Mouse (Mus musculus): ENCODE measurements around the gene Grin2a.

Gene Grin2a

DNA sequence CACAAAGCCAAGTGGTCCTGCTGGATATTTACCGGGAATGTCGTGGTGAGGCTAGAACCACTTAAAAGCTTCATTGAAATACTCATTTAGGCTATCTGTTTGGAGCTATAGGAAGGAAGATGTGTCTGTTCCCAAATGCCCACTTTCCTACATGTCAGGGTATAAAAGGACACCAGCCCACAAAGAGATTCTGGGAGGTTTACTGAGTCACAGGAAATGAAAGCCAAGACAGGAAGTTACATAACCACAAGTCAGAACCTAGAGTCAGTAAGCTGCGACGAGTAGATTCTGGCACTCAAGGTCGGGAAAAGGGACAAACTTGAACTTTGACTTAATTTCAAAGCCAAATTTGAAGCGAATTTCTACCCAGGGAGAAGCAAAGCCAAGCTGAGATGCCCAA, 30.9 kb downstream of the Grin2a start:
- no peak for DNase-seq (ENCODE audit: low read depth)

GRCm38 (mm10) chr16:9962482-9962881, 32.9 kb downstream of the Grin2a start:
- DNase-seq (ENCODE audit: low read depth): no peak

DNA sequence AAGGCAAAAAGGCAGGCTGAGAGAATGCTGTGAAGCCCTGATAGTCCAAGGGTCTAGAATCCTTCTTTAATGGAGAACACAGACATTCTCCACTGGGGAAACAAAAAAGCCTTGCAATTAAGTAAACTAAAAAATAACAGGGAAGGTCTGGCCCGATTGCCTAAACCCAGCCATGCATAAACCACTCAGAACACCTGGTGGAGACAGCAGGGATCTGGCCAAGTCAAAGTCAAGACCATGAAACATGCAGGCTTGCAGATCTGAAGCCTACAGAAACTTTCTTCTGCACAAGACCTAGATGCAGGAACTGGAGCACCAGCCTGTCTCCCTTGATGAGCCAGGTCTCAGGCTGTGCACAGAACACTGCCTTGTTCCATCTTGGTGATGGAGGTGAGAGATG, 36.0 kb downstream of the Grin2a start:
- no peak for DNase-seq (ENCODE audit: low read depth)

DNA sequence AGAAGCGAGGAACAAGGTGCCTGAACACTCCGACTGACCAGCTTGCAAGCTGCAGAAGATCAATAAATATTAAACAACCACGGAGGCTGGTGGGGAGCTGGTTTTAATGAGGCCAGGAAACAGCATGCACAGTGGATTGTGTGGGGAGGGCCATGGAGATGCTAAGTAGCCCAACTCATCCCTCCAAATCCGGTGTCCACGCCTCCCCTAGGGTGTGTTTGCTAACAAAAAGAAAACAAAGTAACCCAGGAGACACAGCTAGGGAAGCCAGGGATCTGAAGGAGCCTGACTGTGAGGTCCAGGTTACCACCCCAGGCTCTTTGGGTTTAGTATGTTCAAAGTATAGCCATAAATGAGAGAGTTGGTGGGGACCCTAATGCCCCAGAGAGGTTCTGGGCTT, 41.1 kb downstream of the Grin2a start:
- DNase-seq (ENCODE audit: low read depth): no peak

DNA sequence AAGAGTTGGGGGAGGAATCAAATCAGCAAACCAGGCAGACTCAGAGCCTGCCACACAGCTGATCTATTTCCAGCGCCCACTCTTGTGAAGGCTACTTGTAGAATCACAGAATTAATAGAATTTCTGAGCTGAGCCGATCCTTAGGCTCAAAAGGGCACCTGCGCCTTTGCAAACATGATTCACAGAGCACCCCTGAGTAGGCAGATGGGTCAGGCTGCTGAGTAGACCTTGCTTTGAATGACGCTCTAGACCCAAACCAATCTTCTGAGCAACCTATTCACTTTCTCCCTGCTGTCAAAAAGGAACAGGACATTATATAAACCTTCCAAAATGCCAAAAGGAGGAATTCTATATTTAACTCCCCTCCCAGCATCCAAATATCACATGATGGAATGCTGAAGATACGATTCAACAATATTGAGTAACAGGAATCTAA, 41.9 kb downstream of the Grin2a start:
- no peak for DNase-seq (ENCODE audit: low read depth)

DNA sequence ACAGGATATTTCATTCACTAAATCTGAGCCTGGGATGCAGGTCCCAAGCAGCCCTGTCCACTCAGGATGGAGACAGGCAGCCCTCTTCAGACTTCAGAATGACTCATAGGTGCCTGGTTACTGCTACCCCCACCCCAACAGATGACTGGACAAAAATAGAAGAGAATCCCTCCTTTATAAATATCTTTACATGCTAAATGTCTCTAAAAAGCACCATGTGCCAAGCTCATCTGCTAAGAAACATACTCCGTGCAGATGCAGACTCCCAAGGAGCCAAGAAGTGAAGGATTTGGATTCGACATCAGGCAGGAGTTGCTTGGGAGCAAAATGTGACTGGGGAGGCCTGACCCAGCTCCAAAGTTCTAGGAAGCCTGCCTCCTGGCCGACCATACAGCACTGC, 46.1 kb downstream of the Grin2a start:
- no peak for DNase-seq (ENCODE audit: low read depth)

DNA sequence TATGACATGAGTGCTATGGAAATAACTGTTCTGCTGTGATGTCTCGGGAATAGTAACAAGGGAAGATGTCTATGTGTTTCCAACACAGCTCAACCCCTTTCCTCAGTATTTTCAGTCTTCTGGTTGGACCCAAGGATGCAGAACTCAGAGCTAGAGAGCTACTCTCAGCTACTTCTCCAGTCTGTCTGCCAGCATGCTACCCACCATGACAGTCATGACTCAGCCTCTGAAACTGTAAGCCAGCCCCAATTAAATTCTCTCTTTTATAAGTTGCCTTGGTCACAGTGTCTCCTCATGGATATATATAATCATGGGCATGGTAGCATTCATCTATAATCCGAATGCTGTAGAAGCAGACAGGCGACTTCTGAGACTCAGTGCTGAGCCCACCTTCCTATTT, 47.9 kb downstream of the Grin2a start:
- no peak for DNase-seq (ENCODE audit: low read depth)

DNA sequence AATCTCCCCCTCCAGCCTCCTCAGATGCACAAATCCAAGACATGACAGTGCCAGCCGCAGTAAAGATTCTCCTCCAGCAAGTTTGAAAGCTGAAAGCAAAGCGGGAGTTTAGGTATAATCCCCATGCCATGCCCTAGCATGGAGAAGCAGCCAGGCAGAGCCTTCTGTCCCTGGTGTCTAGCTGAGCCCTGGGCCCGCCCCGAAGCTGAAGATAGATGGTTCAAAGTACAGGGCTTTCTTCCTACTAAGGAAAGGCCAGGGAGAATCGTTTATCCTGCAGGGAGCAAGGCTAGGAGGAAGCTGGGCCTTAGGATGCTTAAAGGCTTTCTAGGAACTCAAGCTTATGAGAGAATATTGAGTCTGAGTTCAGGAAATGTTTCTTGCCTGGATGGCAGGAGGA, 50.5 kb downstream of the Grin2a start:
- no peak for DNase-seq (ENCODE audit: low read depth)

GRCm38 (mm10) chr16:9941306-9941930, 53.9 kb downstream of the Grin2a start:
- no peak for DNase-seq (ENCODE audit: low read depth)

DNA sequence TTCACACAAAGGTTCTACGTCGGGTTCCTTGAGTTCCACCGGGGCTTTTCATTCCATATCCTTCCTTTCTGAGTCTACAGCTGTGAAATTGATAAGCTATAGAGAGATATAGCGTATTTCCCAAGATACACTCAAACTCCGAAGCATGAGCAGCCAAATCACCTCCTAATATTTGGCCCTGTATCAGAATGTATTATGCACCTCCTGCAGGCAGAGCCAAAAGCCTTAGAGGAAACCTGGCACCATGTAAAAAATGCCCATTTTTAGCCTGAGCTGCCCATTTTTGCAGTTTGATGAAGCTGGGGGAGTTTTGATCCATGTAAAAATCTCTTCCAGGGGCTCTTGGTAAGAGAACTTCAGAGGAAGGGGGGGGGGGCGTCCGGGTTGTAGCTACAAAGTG, 54.6 kb downstream of the Grin2a start:
- DNase-seq (ENCODE audit: low read depth): no peak

- DNase-seq (ENCODE audit: low read depth): no peak
Measured at GRCm38 (mm10) chr16:9910672-9911071, 84.7 kb downstream of the Grin2a start.

DNA sequence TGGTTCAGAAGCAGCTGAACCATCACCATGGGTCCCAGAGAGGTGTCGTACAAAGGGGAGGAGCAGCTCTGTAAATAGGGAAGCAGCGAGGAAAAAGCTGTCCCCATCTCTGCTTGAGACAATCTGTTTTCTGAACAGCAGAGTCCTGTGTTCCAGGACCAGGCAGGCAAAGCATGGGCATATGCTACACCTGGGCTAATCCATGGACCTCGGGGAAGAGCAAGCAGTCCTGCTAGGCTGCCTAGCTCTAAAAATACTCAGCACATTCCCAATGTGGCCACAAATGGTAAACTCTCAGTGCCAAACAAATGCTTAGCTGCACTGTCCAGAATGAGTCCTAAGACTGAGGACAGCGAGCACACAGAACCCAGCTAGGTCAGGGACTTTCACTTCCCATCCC, 86.1 kb downstream of the Grin2a start:
- DNase-seq (ENCODE audit: low read depth): no peak

GRCm38 (mm10) chr16:9904443-9904842, 90.9 kb downstream of the Grin2a start:
- no peak for DNase-seq (ENCODE audit: low read depth)

- no peak for DNase-seq (ENCODE audit: low read depth)
Measured at GRCm38 (mm10) chr16:9902680-9903463, 92.5 kb downstream of the Grin2a start.

- no peak for DNase-seq (ENCODE audit: low read depth)
Measured at GRCm38 (mm10) chr16:9901433-9901832, 93.9 kb downstream of the Grin2a start.

GRCm38 (mm10) chr16:9900996-9901395, 94.4 kb downstream of the Grin2a start:
- no peak for DNase-seq (ENCODE audit: low read depth)

GRCm38 (mm10) chr16:9900196-9900595, 95.2 kb downstream of the Grin2a start:
- DNase-seq (ENCODE audit: low read depth): no peak

DNA sequence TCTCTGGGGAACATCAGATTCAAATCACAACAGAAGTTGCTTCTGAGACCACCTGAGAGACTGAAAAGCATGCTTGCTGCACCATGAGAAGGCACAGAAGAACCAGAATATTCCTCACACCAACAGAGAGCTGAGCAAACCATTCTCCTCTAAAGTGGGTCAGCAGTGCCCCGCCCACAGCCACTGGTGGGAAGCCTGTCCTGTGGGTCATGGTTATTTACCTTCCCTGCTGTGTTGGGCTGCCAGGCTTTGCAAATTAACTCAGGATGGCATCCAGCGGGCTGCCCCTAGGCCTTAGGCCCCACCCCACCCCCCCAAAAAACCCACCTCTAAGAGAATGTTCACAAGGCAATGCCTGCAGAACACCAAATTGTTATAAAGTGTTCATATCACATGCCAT, 96.2 kb downstream of the Grin2a start:
- no peak for DNase-seq (ENCODE audit: low read depth)

DNA sequence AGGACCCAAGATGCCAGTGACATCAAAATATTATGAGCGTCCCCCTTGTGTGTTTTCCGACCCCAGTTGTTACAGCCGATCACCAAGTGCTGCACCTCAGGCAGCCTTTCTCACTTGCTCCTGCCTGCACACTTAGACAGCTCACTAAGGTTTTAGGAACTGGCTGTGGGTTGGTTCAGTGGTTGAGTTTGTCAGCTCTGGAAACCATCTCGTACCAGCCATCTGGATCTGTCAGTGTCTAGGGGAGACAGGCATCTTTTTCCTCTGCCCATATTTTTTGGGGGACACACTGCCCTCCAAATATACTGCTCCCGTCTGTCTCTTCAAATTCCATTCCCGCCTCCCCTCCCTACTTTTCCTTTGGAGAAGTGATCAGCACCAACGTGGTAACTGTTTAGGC, 99.8 kb downstream of the Grin2a start:
- DNase-seq (ENCODE audit: low read depth): no peak

DNA sequence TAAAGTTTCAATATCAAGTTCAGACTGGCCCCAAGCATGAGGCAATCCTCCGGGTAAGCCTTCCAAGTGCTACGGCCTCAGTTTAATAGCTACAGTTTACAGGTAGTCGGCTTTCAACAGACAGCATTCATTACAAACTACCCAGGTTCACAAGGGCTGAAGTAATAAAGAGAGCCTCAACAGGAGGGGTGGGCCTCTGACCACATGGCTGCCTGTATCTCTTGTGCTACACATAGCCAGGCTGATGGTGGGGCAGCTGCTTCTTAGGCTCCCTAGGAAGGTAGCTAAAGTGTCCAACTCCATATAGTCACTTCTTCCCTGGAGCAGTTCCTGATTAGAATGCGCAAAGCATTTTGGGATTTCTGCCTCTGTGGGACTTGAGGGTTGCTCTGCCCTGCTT, 109.2 kb downstream of the Grin2a start:
- no peak for DNase-seq (ENCODE audit: low read depth)

DNA sequence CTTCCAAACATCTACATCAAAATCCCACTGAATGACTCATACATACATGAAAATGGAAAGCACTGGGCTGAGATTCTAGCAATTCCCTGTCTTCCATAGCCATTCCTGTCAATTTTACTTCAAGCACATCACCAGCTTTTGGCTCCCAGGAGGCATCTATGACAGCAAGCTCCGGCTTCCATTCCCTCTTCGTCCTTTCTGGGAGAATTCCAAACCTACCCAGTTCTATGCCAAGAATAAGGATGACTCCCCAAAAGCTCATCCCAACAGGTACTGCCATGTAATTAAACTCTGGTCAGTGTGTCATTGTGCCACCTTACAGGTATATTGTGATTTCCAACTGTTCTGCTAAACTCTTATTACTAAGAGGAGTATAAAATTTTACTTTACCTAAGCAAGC, 111.2 kb downstream of the Grin2a start:
- no peak for DNase-seq (ENCODE audit: low read depth)

- DNase-seq (ENCODE audit: low read depth): no peak
Measured at GRCm38 (mm10) chr16:9882420-9882819, 112.9 kb downstream of the Grin2a start.

- no peak for DNase-seq (ENCODE audit: low read depth)
Measured at GRCm38 (mm10) chr16:9873001-9873400, 122.4 kb downstream of the Grin2a start.

GRCm38 (mm10) chr16:9865710-9866109, 129.7 kb downstream of the Grin2a start:
- no peak for DNase-seq (ENCODE audit: low read depth)
